Mouse (Mus musculus) left cerebral cortex, adult 2 months (tissue): ENCODE data around the gene Tmem115. TPM values are rescaled to one million over a fixed set of nuclear protein-coding genes. Genes with fewer than 3 reads are reported as not detected.

ENCODE experiments used
- DNase-seq, 2 experiments: peaks; one replicate each; pipeline ENCODE4 v3.0.0; 2021 to 2022; ENCODE audit warnings: low spot score in 2 of 2, mixed read lengths in 1 of 2; ENCODE audit errors: extremely low spot score in 1 of 2
- H3K27ac ChIP-seq: fragments of 200-600 bp; 2 replicates; pipeline ENCODE4 v1.8.1; 2022
- H3K4me3 ChIP-seq: fragments of 200-600 bp; 2 replicates; pipeline ENCODE4 v1.8.1; 2022
- CTCF ChIP-seq: fragments of 200-600 bp; IDR thresholded peaks from 2 replicates; pipeline ENCODE4 v1.8.1; 2022; ENCODE audit warnings: antibody characterized with exemption, mild to moderate bottlenecking, moderate library complexity
- intact Hi-C: fragments of 180-260 bp; cut with DNase I; formaldehyde crosslinking; loops from one replicate; pipeline ENCODE4 v1.15.1; 2025
- total RNA-seq, 2 experiments: library from RNA; stranded (reverse); gene quantifications; 2 replicates each; pipeline ENCODE4 v1.2.3; 2021

Gene Tmem115
- total RNA-seq, 2 experiments from 2014 or later, result 35.3 to 35.6 TPM

DNA sequence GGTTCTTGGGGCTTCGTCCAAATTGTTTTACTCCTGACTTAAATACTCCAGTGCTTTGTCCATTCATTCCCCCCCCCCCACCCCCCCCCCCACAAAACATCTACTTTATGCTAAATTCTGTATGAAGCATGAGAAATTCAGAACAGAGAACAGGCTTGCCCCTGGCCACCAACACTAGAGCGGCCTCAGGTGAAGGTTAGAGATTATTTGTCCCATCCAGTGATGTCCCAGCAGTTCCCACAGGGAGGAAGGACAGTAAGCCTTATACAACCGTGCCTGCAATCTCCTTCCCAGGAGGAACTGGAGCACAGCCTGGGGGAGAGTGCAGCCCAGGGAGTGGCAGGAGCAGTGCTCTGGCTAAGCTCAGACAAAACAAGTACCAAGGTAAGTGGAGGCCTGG, 44.8 kb downstream of the Tmem115 start, which contains the start of gene Naa80:
TSS of gene Naa80 (plus strand) at position 301 of the 400 bp plus-strand sequence.
- 0 out of 2 replicates have a peak within 1 kb of the TSS, but pooled peaks have one; percentile 90 for H3K27ac ChIP-seq
- intact Hi-C loops, result loop anchor here (10.0 kb wide), 1 partner anchor 916 kb away; the partner anchor contains the start of gene Usp19
- TF ChIP-seq CTCF, result no peak
- H3K4me3 ChIP-seq, result no peak within 1 kb of the TSS
- no peak for DNase-seq

DNA sequence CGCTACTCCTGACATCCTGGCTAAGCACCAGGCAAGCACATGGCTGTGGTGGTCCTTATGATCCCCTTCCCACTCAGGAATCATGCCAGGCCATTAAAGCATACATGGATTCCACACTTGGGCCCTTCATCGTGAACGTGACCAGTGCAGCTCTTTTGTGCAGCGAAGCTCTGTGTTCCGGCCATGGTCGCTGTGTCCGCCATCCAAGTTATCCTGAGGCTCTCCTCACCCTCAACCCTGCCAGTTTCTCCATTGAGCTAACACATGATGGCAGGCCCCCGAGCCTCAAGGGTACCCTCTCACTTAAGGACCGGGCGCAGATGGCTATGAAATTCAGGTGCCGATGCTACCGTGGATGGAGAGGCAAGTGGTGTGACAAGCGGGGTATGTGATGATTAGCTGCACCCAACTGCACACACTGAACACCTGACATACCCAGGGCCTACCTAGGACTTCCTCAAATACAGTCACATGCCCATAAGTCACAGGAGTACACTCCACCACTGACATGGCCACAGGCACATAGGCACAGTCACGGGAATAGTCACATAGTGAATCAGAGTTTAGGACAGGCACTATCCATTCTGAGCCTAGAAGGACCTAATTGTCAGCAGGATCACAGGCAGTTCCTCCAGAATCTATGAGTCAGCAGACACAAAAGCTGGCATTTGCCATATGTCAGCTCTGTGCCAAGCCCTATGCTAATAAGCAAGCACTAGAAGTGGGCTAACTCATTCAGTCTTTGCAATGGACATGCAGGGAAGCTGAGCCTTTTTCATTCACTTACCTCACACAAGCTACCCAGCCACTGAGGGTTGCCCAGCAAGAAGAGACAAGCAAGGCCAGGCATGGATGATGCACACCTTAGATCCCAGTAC, 45.5 kb downstream of the Tmem115 start:
- Histone ChIP-seq H3K27ac (0 out of 2 replicates have a peak overlapping the region, but pooled peaks have one; percentile 90), H3K4me3 (no peak overlapping the region)
- intact Hi-C loops, result loop anchor here (10.0 kb wide), 1 partner anchor 916 kb away; the partner anchor contains the start of gene Usp19
- DNase-seq, result no peak
- no peak for TF ChIP-seq CTCF

DNA sequence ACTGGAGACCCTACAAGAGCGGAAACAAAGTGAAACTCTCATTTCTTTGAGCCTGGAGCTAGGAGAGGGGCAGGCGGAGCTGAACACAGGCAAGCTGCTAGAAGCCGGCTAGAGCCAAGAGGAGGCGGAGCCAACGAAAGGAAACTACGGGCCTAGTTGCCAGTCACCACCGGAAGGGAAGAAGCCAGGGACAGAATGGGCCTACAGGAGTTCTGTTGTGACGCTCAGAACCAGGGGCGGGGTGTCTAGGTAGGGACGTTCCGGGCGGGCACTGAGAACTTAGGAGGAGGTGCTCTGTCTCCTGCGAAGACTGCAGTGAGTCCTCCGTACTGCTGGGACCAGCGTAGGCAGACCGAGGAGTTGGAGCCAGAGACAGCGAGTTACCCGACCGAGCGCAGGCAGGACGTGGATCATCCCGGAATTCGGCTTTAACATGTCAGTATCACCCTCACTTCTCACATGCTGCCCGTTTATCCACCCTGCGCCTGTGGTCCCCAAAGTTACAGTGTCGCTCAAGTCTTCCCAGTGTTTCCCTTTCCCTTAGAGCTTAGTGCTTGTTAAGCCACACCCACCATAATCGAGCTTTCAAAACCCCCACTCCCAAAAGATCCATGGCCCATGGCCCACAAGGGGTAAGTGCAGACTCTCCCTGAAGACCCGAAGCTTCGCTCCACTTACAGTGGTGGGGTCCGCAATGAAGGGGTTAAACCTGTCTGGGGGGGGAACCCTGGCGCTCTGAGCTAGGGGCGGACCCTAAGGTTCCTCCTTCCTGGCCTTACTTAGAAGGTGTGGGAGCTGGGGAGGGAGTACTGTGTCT, 47.0 kb downstream of the Tmem115 start, which contains the start of gene Hyal3:
TSS of gene Hyal3 (plus strand) at position 318 of the 817 bp plus-strand sequence.
- Histone ChIP-seq H3K27ac (peak within 1 kb of the TSS; percentile 90), H3K4me3 (peak within 1 kb of the TSS; percentile 80)
- peak; percentile 82 to 85 for DNase-seq
- intact Hi-C loops, result no loop called here
- TF ChIP-seq CTCF, result no peak

DNA sequence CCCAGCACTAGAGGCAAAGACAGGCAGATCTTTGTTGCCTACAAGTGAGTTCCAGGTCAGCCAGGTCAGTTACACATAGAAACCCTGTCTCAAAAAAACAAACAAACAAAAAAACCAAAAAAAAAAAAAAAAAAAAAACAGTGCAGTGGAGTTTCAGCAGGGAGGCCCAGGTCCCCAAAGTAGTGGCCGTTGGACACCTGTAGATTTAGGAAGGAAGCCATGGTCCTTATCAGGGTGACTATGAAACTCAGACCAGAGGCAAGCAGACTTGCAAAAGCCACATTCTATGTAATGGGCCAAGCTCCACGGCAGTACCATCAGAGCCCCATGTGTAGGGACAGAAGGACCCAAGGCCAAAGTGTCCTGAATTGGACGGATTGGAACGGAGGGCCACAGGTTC, 47.8 kb downstream of the Tmem115 start:
- TF ChIP-seq CTCF, result no peak
- H3K27ac ChIP-seq, result no peak overlapping the region
- H3K4me3 ChIP-seq, result peak overlapping the region; percentile 80
- intact Hi-C loops, result no loop called here
- no peak for DNase-seq

GRCm38 (mm10) chr9:107582509-107583062, 48.8 kb downstream of the Tmem115 start:
- DNase-seq, result no peak
- TF ChIP-seq CTCF, result no peak
- Histone ChIP-seq H3K4me3 (no peak overlapping the region), H3K27ac (no peak overlapping the region)
- intact Hi-C loops, result no loop called here

DNA sequence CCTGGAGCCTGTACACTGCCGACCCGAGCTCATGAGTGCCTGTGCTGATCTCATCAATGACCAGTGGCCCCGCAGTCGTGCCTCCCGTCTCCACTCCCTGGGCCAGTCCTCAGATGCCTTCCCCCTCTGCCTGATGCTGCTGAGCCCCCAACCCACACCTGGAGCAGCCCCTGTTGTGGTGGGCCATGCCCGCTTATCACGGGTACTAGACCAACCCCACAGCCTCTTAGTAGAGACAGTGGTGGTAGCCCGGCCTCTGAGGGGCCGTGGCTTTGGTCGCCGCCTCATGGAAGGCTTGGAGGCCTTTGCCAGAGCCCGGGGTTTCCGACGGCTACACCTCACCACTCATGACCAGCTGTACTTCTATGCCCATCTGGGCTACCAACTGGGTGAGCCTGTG, 49.4 kb downstream of the Tmem115 start:
- intact Hi-C loops, result no loop called here
- no peak for DNase-seq
- Histone ChIP-seq H3K27ac (no peak overlapping the region), H3K4me3 (no peak overlapping the region)
- TF ChIP-seq CTCF, result no peak

- intact Hi-C loops, result no loop called here
- no peak overlapping the region for H3K4me3 ChIP-seq
- H3K27ac ChIP-seq, result no peak overlapping the region
- TF ChIP-seq CTCF, result no peak
- DNase-seq, result no peak
Observed at GRCm38 (mm10) chr9:107586504-107586903, 52.8 kb downstream of the Tmem115 start.

GRCm38 (mm10) chr9:107586974-107587832, 53.5 kb downstream of the Tmem115 start, which contains the start of gene Ifrd2:
Gene Ifrd2 (plus strand): TSS chr9:107587642.
- H3K27ac ChIP-seq, result peak within 1 kb of the TSS; percentile 70
- intact Hi-C loops, result loop anchor here (1.0 kb wide), 1 partner anchor 25 kb away; no protein-coding TSS in a partner anchor
- TF ChIP-seq CTCF, result no peak
- peak within 1 kb of the TSS; percentile 81 for H3K4me3 ChIP-seq
- peak; percentile 95 to 97 for DNase-seq

DNA sequence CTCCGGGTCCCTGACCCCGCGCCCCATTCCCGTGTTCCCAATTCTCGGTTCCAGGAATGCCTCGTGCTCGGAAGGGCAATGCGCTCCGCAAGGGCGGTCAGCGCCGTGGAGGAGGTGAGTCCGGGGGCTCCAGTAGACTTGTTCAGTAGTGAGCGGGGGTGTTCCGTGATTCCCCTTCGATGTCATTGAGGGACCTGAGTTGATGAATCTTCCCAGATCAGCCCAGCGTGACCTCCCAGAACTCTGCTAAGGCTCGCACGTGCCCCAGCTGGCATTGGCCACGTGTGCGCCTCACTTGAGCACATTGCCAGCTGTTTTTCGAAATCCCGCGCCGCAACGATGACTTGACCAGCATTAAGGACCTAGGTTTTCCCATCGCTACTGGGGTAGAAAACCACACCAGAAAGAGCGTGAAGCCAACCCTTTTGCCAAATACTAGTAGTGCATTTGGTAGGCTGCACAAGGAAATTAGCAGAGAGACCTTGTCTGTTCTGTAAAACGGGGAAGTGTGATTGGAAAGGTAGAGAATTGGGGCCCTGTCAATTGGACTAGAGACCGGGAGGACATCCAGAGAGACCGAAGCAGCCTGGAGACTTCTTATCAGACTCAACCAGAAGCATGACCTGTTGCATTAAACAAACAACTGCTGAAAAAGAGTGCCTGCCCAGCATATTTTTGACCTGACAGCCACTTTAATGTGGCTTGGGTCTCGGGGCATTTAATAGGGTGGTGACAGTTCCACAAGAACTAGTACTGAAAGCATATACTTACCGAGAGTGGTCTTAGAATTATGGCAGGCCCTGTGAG, 54.3 kb downstream of the Tmem115 start:
- intact Hi-C loops, result loop anchor here (1.0 kb wide), 1 partner anchor 24 kb away; no protein-coding TSS in a partner anchor
- H3K27ac ChIP-seq, result peak overlapping the region; percentile 70
- DNase-seq, result peak in 1 of 2 experiments; percentile 31
- TF ChIP-seq CTCF, result no peak
- peak overlapping the region; percentile 81 for H3K4me3 ChIP-seq

Other genes starting within 250 kb of the Tmem115 start
- gene Mapkapk3, start 244.1 kb upstream of the Tmem115 start, total RNA-seq, result 1 to 10 TPM; 3.4 to 3.5 TPM
- gene Cish, start 237.9 kb upstream of the Tmem115 start, total RNA-seq, result 10 to 100 TPM in 1 of 2 experiments, 1 to 10 TPM in 1; 9.6 to 10.7 TPM
- 10 to 100 TPM; 18.6 to 21.5 TPM for gene Hemk1, start 195.6 kb upstream of the Tmem115 start, total RNA-seq
- 1 to 10 TPM; 4.3 to 4.4 TPM for gene 6430571L13Rik, start 193.3 kb upstream of the Tmem115 start, total RNA-seq
- 10 to 100 TPM; 24.1 to 34.7 TPM for gene Cacna2d2, start 134.3 kb upstream of the Tmem115 start, total RNA-seq
- 10 to 100 TPM; 14.7 to 16.7 TPM for gene Cyb561d2, start 8.2 kb downstream of the Tmem115 start, total RNA-seq
- gene Nprl2, start 8.3 kb downstream of the Tmem115 start, total RNA-seq, result 10 to 100 TPM; 39.7 to 48.3 TPM
- 1 to 10 TPM; 3.8 to 4.7 TPM for gene Zmynd10, start 13.4 kb downstream of the Tmem115 start, total RNA-seq
- gene Rassf1, start 17.6 kb downstream of the Tmem115 start, total RNA-seq, result 10 to 100 TPM; 19.7 to 20.5 TPM
- gene Tusc2, start 29.3 kb downstream of the Tmem115 start, total RNA-seq, result 10 to 100 TPM; 91.0 to 99.1 TPM
- gene Hyal2, start 34.0 kb downstream of the Tmem115 start, total RNA-seq, result 10 to 100 TPM; 14.9 TPM
- gene Hyal1, start 43.0 kb downstream of the Tmem115 start, total RNA-seq, result 1 to 10 TPM; 6.0 to 8.5 TPM
- gene Naa80, start 44.9 kb downstream of the Tmem115 start, total RNA-seq, result 10 to 100 TPM; 11.3 to 12.6 TPM
- 1 to 10 TPM in 1 of 2 experiments, under 1 TPM in 1; 0.97 to 1.2 TPM for gene Hyal3, start 46.9 kb downstream of the Tmem115 start, total RNA-seq
- 10 to 100 TPM; 10.5 to 10.9 TPM for gene Ifrd2, start 53.7 kb downstream of the Tmem115 start, total RNA-seq
- 1 to 10 TPM; 3.3 to 4.1 TPM for gene Sema3b, start 75.3 kb downstream of the Tmem115 start, total RNA-seq
- 100 to 1,000 TPM; 201 to 213 TPM for gene Gnai2, start 101.4 kb downstream of the Tmem115 start, total RNA-seq
- gene Slc38a3, start 135.6 kb downstream of the Tmem115 start, total RNA-seq, result 10 to 100 TPM; 74.7 to 76.2 TPM
- gene Gnat1, start 145.8 kb downstream of the Tmem115 start, total RNA-seq, result under 1 TPM in 1 of 2 experiments, not detected in 1; 0.18 TPM
- 10 to 100 TPM; 17.3 to 17.7 TPM for gene Sema3f, start 176.5 kb downstream of the Tmem115 start, total RNA-seq
- 100 to 1,000 TPM; 146 to 147 TPM for gene Rbm5, start 237.1 kb downstream of the Tmem115 start, total RNA-seq